In the genomic region with DNA sequence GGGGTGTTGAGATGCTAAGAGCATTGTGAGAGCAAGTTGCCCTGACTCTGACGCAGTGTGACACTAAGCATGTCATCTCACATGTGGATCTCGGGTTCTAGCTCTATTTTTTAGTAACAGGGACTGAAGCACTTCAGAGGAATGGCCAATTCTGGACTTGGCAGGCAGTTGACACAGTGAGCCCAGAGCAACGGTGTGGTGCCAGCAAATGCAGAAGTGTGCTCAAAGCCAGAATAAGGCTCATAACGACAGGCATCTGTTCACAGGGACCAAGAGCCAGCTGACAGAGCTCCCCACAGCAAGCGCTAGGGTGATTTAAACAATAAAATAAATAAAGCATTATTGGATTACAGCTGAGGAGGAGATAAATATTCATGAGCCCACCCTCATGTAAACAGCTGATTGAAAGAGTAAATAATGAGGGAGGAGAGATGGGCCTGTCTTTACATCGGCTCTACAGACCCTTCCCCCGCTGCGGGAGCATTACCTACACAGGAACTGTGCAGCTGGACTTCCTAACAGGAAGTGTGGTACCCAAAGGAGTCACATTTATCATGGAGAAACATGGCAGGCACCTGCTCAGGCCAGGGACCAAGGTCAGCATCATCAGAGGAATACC, we compare ENCODE assay signal across 11 mouse cellular contexts.
DNase-seq lines count a peak whose midpoint lies in the region; ATAC-seq lines count a peak whose summit lies in the region.
"Had no signal": no experiment of that assay in that cellular context is flagged by ENCODE, and none has a peak within 500 bp of the region (broad histone marks: within the 10 kb centered on the region; RNA-seq: fewer than 3 reads in every experiment).

No protein-coding gene starts in this region.

- no peak for ATAC-seq in embryonic facial prominence, embryonic 13.5 days (ENCODE audit: insufficient number of reproducible peaks, insufficient read depth, low FRiP score, low TSS enrichment, low read depth)

- H3K4me2 ChIP-seq in embryonic facial prominence, embryonic 13.5 days = no peak overlapping the region

- 55% methylated on average over 8 of the region's 8 CpGs for WGBS in embryonic facial prominence, embryonic 13.5 days
- WGBS in embryonic facial prominence, embryonic 10.5 days = 67% methylated on average over 8 of the region's 8 CpGs

- no peaks in the 10 kb centered on the region; the same call in 1 of the 2 replicates for H3K27me3 ChIP-seq in embryonic facial prominence, embryonic 13.5 days
- no peaks in the 10 kb centered on the region for H3K27me3 ChIP-seq in embryonic facial prominence, embryonic 10.5 days (replicated peaks; ENCODE audit: low read depth, poor library complexity, severe bottlenecking)

- H3K4me3 ChIP-seq in embryonic facial prominence, embryonic 13.5 days = no peak overlapping the region
- H3K4me3 ChIP-seq in embryonic facial prominence, embryonic 10.5 days = no peak overlapping the region
- H3K4me3 ChIP-seq: erythroblast, embryonic 14.5 days had no signal

- peaks cover 26% of the 10 kb centered on the region for H3K4me1 ChIP-seq in embryonic facial prominence, embryonic 13.5 days
- peaks cover 26% of the 10 kb centered on the region for H3K4me1 ChIP-seq in embryonic facial prominence, embryonic 10.5 days

- H3K27ac ChIP-seq in embryonic facial prominence, embryonic 13.5 days = peak overlapping the region; percentile 18; the same call in 1 of the 2 replicates
- no peak overlapping the region for H3K27ac ChIP-seq in embryonic facial prominence, embryonic 10.5 days (replicated peaks)
- H3K27ac ChIP-seq: kidney, postnatal 0 days had no signal

- H3K9me3 ChIP-seq in embryonic facial prominence, embryonic 13.5 days = no peaks in the 10 kb centered on the region
- no peaks in the 10 kb centered on the region for H3K9me3 ChIP-seq in embryonic facial prominence, embryonic 10.5 days

- no peaks in the 10 kb centered on the region for H3K36me3 ChIP-seq in embryonic facial prominence, embryonic 13.5 days
- no peaks in the 10 kb centered on the region for H3K36me3 ChIP-seq in embryonic facial prominence, embryonic 10.5 days (replicated peaks)

- H3K9ac ChIP-seq in embryonic facial prominence, embryonic 13.5 days = no peak overlapping the region

- no peak for DNase-seq in embryonic facial prominence, embryonic 10.5 days (ENCODE audit: low spot score)
- DNase-seq in brain, adult 2 months (ENCODE audit: low read depth, low spot score) = peak; percentile 62
- DNase-seq in gastrocnemius, postnatal 10 days = peak; percentile 36
- DNase-seq in layer of hippocampus, postnatal 36 days = peak; percentile 40 to 59
- no peak for DNase-seq in urinary bladder, adult 18-20 months (ENCODE audit: low spot score in 2 of 2)
- DNase-seq in kidney, adult 9 months = no peak
- no peak for DNase-seq in kidney, postnatal 4 days
- DNase-seq: B cell, adult 2 months had no signal

Comparison
In these comparisons a context has a peak if more than half of its experiments do, and no peak if none do; other contexts are left out.
1. DNase-seq: peak in brain, adult 2 months (single experiment), gastrocnemius, postnatal 10 days (single experiment) and layer of hippocampus, postnatal 36 days (2 of 2); none in embryonic facial prominence, embryonic 10.5 days (single experiment), urinary bladder, adult 18-20 months (0 of 2), kidney, adult 9 months (single experiment) and kidney, postnatal 4 days (0 of 2).